Mouse (Mus musculus): ENCODE measurements around the gene Gm10720. TPM values are rescaled to one million over a fixed set of nuclear protein-coding genes. Genes with fewer than 3 reads are reported as not detected.
"Not testable (repeated sequence)": the region's sequence is repeated elsewhere in the genome, so short reads cannot be mapped to it uniquely, and the experiment has no call there.

Gm10720 gene
- polyA plus RNA-seq (2015; fragmentation: Nextera tagmentation; extraction: Ambion mirVana) = not detected in 2 replicates

DNA sequence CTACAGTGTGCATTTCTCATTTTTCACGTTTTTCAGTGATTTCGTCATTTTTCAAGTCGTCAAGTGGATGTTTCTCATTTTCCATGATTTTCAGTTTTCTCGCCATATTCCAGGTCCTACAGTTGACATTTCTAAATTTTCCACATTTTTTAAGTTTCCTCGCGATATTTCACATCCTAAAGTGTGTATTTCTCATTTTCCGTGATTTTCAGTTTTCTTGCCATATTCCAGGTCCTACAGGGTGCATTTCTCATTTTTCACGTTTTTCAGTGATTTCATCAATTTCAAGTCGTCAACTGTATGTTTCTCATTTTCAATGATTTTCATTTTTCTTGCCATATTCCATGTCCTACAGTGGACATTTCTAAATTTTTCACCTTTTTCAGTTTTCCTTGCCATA, at the start of gene Gm10720:
TSS of gene Gm10720 (plus strand) at position 301 of the 400 bp plus-strand sequence.
- not testable (repeated sequence) for H3K4me3 ChIP-seq; H3K9ac ChIP-seq; H3K36me3 ChIP-seq; H3K4me1 ChIP-seq (replicated peaks); H3K4me2 ChIP-seq; H3K27ac ChIP-seq (replicated peaks); H3K9me3 ChIP-seq; ATAC-seq (ENCODE audit: low read depth); H3K27me3 ChIP-seq
- 66% methylated on average over 5 of the region's 9 CpGs for WGBS

DNA sequence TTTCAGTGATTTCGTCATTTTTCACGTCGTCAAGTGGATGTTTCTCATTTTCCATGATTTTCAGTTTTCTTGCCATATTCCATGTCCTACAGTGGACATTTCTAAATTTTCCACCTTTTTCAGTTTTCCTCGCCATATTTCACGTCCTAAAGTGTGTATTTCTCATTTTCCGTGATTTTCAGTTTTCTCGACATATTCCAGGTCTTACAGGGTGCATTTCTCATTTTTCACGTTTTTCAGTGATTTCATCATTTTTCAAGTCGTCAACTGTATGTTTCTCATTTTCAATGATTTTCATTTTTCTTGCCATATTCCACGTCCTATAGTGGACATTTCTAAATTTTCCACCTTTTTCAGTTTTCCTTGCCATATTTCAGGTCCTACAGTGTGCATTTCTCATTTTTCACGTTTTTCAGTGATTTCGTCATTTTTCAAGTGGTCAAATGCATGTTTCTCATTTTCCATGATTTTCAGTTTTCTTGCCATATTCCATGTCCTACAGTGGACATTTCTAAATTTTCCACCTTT, 14.9 kb upstream of the Gm10720 start, which contains the start of gene Gm10722:
TSS of gene Gm10722 (plus strand) at position 478 of the 528 bp plus-strand sequence.
- not testable (repeated sequence) for H3K4me3 ChIP-seq; H3K4me2 ChIP-seq; H3K9ac ChIP-seq; H3K36me3 ChIP-seq; H3K27me3 ChIP-seq; H3K9me3 ChIP-seq; H3K27ac ChIP-seq (replicated peaks); H3K4me1 ChIP-seq (replicated peaks); ATAC-seq (ENCODE audit: low read depth)
- 75% methylated on average over 12 of the region's 12 CpGs for WGBS

DNA sequence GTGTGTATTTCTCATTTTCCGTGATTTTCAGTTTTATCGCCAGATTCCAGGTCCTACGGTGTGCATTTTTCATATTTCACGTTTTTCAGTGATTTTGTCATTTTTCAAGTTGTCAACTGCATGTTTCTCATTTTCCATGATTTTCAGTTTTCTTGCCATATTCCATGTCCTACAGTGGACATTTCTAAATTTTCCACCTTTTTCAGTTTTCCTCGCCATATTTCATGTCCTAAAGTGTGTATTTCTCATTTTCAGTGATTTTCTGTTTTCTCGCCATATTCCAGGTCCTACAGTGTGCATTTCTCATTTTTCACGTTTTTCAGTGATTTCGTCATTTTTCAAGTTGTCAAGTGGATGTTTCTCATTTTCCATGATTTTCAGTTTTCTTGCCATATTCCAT, 14.4 kb upstream of the Gm10720 start:
- not testable (repeated sequence) for H3K27ac ChIP-seq (replicated peaks); H3K9ac ChIP-seq; H3K4me2 ChIP-seq; H3K4me1 ChIP-seq (replicated peaks); H3K4me3 ChIP-seq; H3K27me3 ChIP-seq; H3K9me3 ChIP-seq; ATAC-seq (ENCODE audit: low read depth); H3K36me3 ChIP-seq
- 64% methylated on average over 8 of the region's 8 CpGs for WGBS

DNA sequence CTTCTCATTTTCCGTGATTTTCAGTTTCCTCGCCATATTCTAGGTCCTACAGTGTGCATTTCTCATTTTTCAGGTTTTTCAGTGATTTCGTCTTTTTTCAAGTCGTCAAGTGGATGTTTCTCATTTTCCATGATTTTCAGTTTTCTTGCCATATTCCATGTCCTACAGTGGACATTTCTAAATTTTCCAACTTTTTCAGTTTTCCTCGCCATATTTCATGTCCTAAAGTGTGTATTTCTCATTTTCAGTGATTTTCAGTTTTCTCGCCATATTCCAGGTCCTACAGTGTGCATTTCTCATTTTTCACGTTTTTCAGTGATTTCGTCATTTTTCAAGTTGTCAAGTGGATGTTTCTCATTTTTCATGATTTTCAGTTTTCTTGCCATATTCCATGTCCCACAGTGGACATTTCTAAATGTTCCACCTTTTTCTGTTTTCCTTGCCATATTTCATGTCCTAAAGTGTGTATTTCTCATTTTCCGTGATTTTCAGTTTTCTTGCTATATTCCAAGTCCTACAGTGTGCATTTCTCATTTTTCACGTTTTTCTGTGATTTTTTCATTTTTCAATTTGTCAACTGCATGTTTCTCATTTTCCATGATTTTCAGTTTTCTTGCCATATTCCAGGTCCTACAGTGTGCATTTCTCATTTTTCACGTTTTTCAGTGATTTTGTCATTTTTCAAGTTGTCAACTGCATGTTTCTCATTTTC, 13.3 kb upstream of the Gm10720 start:
- H3K9me3 ChIP-seq; H3K9ac ChIP-seq; H3K36me3 ChIP-seq; H3K27me3 ChIP-seq; H3K27ac ChIP-seq (replicated peaks); H3K4me2 ChIP-seq; H3K4me3 ChIP-seq; H3K4me1 ChIP-seq (replicated peaks): not testable (repeated sequence)
- ATAC-seq (ENCODE audit: low read depth) = peak; percentile 91
- WGBS = 69% methylated on average over 9 of the region's 11 CpGs

DNA sequence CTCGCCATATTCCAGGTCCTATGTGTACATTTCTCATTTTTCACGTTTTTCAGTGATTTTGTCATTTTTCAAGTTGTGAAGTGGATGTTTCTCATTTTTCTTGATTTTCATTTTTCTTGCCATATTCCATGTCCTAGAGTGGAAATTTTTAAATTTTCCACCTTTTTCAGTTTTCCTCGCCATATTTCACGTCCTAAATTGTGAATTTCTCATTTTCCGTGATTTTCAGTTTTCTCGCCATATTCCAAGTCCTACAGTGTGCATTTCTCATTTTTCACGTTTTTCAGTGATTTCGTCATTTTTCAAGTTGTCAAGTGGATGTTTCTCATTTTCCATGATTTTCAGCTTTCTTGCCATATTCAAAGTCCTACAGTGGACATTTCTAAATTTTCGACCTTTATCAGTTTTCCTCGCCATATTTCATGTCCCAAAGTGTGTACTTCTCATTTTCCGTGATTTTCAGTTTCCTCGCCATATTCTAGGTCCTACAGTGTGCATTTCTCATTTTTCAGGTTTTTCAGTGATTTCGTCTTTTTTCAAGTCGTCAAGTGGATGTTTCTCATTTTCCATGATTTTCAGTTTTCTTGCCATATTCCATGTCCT, 12.6 kb upstream of the Gm10720 start, which contains the start of gene Gm11168:
TSS of gene Gm11168 (plus strand) at position 553 of the 603 bp plus-strand sequence.
- not testable (repeated sequence) for H3K4me2 ChIP-seq; H3K4me1 ChIP-seq (replicated peaks); H3K9ac ChIP-seq; H3K27me3 ChIP-seq; H3K4me3 ChIP-seq; H3K27ac ChIP-seq (replicated peaks); H3K36me3 ChIP-seq; ATAC-seq (ENCODE audit: low read depth); H3K9me3 ChIP-seq
- WGBS = 73% methylated on average over 6 of the region's 14 CpGs

- WGBS = 88% methylated on average over 1 of the region's 5 CpGs
These were observed 9.3 kb upstream of the Gm10720 start for GRCm38 (mm10) chr9:3006179-3006578.

DNA sequence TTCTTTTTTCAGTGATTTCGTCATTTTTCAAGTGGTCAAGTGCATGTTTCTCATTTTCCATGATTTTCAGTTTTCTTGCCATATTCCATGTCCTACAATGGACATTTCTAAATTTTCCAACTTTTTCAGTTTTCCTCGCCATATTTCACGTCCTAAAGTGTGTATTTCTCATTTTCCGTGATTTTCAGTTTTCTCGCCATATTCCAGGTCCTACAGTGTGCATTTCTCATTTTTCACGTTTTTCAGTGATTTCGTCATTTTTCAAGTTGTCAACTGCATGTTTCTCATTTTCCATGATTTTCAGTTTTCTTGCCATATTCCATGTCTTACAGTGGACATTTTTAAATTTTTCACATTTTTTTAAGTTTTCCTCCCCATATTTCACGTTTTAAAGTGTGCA, 8.8 kb upstream of the Gm10720 start:
- ATAC-seq (ENCODE audit: low read depth) = peak; percentile 78
- not testable (repeated sequence) for H3K27me3 ChIP-seq; H3K4me2 ChIP-seq; H3K27ac ChIP-seq (replicated peaks); H3K9ac ChIP-seq; H3K36me3 ChIP-seq; H3K4me1 ChIP-seq (replicated peaks); H3K4me3 ChIP-seq
- peaks cover 11% of the 10 kb centered on the region for H3K9me3 ChIP-seq
- WGBS = 71% methylated on average over 8 of the region's 8 CpGs

More at GRCm38 (mm10) chr9:3006179-3006578, 9.3 kb upstream of the Gm10720 start:
- H3K4me3 ChIP-seq; H3K4me2 ChIP-seq; H3K4me1 ChIP-seq (replicated peaks); H3K36me3 ChIP-seq; H3K9ac ChIP-seq; ATAC-seq (ENCODE audit: low read depth); H3K27me3 ChIP-seq; H3K27ac ChIP-seq (replicated peaks): not testable (repeated sequence)
- H3K9me3 ChIP-seq = peaks cover 11% of the 10 kb centered on the region

- H3K36me3 ChIP-seq; H3K4me3 ChIP-seq; H3K27me3 ChIP-seq; H3K9me3 ChIP-seq; H3K9ac ChIP-seq; H3K4me2 ChIP-seq; H3K27ac ChIP-seq (replicated peaks); H3K4me1 ChIP-seq (replicated peaks): not testable (repeated sequence)
- ATAC-seq (ENCODE audit: low read depth) = peak; percentile 41; the same call in 1 of the 2 replicates
- WGBS = 71% methylated on average over 8 of the region's 9 CpGs
These were observed 8.2 kb upstream of the Gm10720 start for GRCm38 (mm10) chr9:3007272-3007671.

GRCm38 (mm10) chr9:3009331-3009730, 6.1 kb upstream of the Gm10720 start:
- H3K9me3 ChIP-seq; H3K4me1 ChIP-seq (replicated peaks); H3K27me3 ChIP-seq; H3K4me2 ChIP-seq; H3K27ac ChIP-seq (replicated peaks); H3K4me3 ChIP-seq; H3K9ac ChIP-seq; H3K36me3 ChIP-seq: not testable (repeated sequence)
- peak; percentile 41; the same call in 1 of the 2 replicates for ATAC-seq (ENCODE audit: low read depth)
- WGBS = no CpG with 5 or more reads among the region's 5 CpGs

DNA sequence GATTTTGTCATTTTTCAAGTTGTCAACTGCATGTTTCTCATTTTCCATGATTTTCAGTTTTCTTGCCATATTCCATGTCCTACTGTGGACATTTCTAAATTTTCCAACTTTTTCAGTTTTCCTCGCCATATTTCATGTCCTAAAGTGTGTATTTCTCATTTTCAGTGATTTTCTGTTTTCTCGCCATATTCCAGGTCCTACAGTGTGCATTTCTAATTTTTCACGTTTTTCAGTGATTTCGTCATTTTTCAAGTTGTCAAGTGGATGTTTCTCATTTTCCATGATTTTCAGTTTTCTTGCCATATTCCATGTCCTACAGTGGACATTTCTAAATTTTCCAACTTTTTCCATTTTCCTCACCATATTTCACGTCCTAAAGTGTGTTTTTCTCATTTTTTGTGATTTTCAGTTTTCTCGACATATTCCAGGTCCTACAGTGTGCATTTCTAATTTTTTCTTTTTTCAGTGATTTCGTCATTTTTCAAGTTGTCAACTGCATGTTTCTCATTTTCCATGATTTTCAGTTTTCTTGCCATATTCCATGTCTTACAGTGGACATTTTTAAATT, 3.3 kb upstream of the Gm10720 start:
- H3K9me3 ChIP-seq; H3K27me3 ChIP-seq; H3K9ac ChIP-seq; ATAC-seq (ENCODE audit: low read depth); H3K4me1 ChIP-seq (replicated peaks); H3K4me3 ChIP-seq; H3K36me3 ChIP-seq; H3K4me2 ChIP-seq; H3K27ac ChIP-seq (replicated peaks): not testable (repeated sequence)
- 85% methylated on average over 3 of the region's 7 CpGs for WGBS

- not testable (repeated sequence) for H3K9me3 ChIP-seq; H3K27ac ChIP-seq (replicated peaks); H3K27me3 ChIP-seq; H3K4me1 ChIP-seq (replicated peaks); H3K36me3 ChIP-seq; H3K9ac ChIP-seq; H3K4me2 ChIP-seq; H3K4me3 ChIP-seq
- ATAC-seq (ENCODE audit: low read depth) = peak; percentile 9; the same call in 1 of the 2 replicates
- no CpG with 5 or more reads among the region's 11 CpGs for WGBS
These were observed 2.6 kb upstream of the Gm10720 start, which contains the start of gene Gm10721 for GRCm38 (mm10) chr9:3012733-3013279. Gene Gm10721, plus strand, starts transcription at chr9:3013140.

GRCm38 (mm10) chr9:3015896-3016295, 442 bp downstream of the Gm10720 start:
- 75% methylated on average over 6 of the region's 6 CpGs for WGBS
- ATAC-seq (ENCODE audit: low read depth) = not testable (repeated sequence)

More at GRCm38 (mm10) chr9:3015896-3016295, 442 bp downstream of the Gm10720 start:
- not testable (repeated sequence) for H3K4me3 ChIP-seq; H3K4me2 ChIP-seq; H3K36me3 ChIP-seq; H3K4me1 ChIP-seq (replicated peaks); H3K9ac ChIP-seq; H3K27me3 ChIP-seq; H3K9me3 ChIP-seq; H3K27ac ChIP-seq (replicated peaks)

All from neural tube, embryonic 13.5 days (tissue).